Mouse (Mus musculus): Measurements from ENCODE around the gene Tekt1.
"Not testable (repeated sequence)": the region's sequence is repeated elsewhere in the genome, so short reads cannot be mapped to it uniquely, and the experiment has no call there.

The Tekt1 gene

DNA sequence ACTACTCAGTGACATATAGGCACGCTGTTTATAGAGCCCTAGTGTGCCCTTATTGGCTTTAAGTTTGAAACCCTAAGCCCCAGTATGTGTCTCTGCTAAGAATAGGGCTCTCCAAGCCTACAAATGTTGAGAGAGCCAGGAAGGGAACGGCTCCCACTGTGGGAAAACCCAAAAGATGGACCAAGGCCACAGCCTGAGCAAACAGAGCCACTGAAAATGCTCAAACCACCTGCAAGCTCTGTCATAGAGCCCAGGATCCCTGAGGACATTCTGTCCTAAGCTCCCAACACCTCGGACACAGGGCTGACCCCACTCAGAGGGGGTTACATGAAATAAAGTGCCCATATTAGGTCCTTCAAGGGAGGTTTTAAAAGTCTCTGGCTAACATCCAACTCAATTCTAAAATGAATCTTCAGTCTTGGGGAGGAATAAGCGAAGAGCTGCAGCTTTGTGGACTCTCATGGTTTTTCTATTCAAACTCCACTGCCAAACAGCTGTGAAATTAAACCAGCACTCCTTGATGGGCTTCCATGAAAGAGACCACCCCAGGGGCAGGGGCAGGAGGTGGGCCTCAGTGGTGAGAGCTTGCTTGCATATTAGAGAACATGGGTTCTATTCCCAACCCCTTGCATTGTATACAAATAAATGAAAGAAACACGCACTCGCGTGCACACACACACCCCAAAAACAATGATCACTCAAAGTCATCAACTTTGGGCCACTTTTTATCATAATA is 27.3 kb upstream of the Tekt1 start:
- no peak for DNase-seq

DNA sequence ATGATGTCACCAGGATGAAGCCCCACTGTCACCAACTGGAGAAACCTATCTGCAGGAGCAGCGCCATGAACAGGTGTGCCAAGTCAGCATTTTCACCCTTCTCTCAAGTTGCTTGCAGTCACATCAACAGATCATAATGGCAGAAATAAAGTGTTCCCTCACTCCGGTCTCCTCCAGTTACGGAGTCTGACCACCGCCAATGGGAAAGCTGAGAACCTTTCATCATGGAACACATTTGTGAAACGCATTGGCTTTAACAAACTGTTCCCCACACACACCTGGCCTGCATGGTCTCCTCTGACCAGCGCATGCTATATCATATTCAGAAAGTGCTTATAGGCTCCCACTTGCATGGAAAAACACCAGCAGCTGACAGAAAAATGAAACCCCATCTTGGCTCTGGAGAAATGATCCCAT is 25.9 kb upstream of the Tekt1 start:
- no peak for DNase-seq

DNA sequence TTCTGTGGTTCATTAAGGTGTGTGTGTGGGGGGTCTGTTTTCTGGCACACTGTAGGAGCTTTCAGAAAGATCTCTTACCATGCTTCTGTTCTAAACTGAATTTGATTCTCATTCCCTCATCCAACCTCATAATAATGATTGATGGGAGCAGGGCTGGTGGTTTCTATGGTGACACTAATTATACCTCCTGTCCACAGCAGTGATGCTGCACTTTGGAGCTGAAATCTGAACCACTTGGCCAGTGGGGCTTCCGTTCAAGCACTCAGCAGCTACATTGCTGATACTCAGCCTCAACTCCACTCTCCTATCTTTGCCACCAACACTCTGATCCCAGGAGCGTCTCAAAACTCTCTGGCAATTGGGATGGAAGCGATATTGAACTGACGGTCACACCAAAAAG is 17.1 kb upstream of the Tekt1 start:
- no peak for DNase-seq

DNA sequence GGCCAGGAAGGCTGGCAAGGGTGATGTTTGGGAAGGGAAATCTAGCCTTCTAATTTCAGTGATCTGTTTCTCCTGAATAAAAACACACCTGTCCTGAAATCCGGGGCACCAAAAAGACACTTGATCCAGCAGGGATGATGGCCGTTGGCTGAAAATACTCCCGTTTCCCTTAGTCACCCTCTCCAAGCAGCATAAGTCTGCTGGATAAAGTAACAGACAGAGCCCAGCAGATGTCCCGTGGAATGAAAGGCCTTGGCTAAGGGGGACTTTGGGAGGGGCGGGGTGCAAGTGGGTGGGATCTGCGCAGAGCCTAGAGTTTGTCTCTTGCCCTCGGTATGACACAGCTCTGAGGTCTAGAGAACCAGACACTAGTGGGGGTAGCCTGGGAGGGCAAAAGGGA is 16.0 kb upstream of the Tekt1 start:
- no peak for DNase-seq

DNA sequence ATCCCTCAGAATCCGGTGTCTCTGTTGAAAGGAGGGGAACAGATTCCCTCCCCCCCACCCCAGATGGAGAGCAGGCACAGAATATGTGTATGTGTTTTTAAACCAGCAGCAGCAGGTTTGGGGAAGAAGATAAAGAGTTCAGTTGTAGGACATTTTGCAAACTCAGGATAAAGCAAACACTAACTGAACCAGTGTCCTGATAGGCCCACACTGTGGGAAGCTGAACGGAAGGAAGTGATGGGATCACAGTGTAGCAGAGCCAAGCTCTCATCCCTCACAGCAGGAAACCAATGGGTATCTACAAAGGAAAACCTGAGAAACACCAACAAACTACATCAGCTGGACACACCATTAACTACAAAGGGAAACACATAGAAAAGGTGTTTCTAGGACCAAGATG is 14.3 kb upstream of the Tekt1 start:
- no peak for DNase-seq

DNA sequence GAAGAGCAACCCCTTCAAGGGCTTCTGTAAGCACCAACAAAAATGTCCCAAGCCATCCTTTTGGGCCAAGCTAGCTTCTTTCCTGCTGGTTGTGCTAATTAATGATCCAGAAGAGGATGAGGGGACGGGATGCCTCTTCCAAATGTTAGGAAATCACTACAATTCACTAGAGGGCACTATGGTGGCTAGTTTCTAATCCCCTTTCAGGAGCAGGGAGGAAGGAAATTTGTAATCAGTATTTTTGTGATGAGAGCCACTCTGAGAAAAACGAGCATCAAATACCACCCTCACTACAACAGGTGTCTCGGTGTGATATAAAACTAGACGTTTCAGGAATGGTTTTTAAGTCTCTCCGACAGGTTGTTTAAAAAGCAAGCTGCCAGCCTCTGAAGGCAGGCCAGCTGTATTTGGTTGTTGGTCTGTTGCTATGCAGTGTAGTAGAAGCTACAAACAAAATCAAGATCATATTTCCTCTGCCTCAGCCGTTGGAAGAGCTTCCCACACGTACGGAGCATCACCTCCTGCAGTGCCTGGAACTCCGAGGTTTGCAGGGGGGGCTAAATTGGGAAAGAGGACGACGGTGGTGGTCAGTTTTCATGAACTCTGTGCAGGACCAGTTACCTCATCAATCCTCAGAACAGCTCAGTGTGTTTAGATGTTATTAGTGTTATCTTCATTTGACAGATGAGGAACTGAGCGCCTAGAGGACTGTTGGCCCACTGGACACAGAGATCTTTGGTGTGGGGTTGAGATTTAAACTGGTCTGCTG is 7.8 kb upstream of the Tekt1 start:
- DNase-seq, result no peak

DNA sequence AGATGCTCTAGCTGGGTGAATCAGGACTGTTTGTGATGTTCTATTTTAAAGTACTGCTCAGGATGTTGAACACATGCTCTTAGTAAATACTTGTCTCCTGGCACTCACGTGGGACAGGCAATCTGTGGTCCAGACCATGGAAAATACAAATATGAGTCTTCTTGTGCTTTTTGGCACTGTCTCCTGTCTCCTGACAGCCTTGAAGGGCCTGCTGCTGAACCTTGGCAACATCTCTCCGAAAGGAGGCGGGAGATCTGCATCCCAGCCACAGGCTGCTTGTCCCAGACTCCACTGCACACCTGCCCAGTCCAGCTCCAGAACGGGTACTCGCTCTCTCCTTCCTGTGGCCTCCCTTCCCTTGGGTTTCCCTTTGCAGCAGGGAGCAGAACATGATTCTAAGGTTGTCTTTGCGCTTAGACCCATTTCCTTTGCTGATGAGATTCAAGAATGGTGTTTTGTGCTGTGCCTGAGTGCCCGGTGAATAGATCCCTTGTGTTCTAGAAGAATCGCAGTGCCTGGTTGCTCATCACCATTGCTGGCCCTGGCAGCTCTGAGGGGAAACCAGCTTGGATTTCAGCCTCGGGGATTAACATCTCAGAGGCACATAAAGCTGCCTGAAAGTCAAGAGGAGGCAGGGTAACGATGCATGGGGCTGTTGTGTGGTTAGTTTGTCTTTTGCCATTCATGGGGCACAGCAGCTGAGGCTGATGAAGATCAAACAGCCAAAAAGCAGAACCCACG is 5.9 kb upstream of the Tekt1 start:
- no peak for DNase-seq

DNA sequence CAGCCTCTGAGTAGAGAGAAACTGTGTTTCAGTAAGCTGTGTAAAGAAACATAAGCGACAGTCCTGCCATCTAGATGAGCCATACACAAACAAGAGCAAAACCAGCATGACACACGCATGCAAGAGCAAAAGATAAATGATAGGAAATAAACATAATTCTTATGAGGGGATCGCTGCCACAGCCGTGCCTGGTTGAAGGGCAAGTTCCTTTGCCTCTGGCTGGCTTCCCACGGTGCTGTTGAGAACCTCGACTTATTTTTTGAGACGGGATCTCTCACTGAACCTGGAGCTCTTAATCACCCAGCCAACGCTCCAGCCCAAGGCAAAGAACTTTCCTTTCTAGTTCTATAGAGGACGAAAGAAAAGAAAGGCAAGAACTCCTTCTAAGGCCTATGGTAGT is 3.9 kb upstream of the Tekt1 start:
- no peak for DNase-seq

DNA sequence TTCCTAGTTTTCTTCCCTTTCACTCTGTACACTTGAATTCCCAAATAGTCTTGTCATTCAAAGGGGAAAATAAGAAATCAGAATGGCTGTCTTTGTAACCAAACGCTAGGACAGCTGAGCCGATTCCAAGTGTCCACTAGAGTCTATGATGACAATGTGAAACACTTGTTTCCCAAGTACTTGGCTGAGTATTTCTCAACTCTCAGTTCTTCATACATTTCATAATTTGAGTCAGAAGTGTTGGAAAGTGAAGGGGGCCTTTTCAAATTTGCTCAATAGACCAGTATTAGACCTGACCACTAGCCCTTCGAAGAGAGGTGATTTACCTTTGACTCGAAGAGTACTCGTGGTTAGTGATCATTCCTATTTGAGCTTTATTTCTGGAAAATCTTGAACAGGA is 2.3 kb upstream of the Tekt1 start:
- DNase-seq, result no peak

DNA sequence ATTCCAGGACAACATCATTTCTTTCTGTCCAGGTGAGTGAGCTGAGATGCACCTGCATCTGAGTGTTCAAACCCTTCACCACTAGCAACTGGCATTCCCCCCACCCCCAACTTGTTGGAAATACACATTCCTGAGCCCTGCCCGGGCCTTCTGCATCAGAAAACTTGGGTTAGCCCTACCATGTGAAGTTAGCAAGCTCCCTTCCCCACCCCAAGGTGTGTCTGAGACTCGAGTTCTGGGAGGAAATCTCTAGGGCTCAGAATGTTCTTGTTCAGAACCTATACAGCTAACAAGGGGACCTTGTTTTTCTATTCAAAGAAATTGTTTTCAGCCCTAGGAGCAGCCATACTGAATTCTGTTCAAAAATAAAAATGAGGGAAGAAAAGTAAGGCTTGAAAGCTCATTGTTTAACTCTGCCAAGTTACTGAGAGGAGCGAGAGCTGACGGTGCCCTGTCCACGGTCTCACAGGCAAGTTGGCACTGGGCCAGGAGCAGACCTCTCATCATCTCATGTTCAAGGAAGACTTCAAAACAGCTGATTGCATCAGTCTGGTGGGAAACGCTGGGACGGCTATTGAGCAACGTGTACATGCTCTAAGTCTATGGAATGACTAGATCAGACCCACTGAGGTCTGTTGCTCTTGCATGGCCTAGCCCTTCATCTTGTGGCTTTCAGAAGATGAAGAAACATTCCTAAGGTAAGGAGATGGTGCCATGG is 1.4 kb upstream of the Tekt1 start:
- DNase-seq, result no peak

DNA sequence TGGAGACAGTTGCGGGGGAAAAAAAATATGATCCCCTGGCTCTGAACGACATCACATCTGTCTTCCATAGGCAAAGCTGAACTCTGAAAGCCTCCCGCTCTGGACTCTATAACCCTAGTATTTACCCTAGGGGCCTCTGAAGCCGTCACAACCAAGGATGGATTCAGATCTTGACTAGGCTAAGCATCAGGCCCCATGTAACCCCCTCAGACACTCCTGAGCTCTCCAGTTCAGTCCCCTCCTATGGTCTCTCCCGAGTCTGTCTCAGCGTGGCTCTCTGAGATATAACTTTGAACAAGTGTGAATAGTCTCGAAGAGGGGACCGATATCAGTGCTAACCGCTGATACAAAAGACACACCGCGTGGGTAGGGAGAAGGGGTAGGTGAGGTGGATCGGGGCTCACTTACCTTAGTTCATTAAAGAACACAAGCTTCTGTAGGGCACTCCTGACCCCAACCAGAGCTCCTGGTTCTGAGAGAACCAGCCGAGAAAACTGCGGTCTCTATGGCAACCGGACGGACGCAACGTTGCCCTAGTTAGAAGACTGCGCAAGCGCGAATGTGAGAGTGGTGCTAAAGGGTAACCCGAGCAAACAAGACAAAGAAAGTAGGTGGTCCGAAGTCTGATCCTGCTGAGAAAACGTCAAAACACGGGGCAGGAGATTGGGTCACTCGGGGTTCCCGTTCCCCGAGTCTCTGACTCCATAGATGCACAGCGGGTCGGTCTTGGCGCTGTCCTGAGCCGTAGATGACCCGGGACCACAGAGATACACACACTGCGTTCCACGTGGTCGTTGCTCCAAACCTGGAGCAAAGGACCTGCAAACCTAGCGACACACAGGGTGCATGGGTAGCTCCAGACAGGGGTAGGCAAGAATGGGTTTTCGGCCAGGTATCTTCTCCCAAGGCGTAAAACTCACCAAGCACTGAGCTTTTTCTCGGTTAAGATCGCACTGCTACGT is 576 bp downstream of the Tekt1 start:
- peak; percentile 62 for DNase-seq

DNA sequence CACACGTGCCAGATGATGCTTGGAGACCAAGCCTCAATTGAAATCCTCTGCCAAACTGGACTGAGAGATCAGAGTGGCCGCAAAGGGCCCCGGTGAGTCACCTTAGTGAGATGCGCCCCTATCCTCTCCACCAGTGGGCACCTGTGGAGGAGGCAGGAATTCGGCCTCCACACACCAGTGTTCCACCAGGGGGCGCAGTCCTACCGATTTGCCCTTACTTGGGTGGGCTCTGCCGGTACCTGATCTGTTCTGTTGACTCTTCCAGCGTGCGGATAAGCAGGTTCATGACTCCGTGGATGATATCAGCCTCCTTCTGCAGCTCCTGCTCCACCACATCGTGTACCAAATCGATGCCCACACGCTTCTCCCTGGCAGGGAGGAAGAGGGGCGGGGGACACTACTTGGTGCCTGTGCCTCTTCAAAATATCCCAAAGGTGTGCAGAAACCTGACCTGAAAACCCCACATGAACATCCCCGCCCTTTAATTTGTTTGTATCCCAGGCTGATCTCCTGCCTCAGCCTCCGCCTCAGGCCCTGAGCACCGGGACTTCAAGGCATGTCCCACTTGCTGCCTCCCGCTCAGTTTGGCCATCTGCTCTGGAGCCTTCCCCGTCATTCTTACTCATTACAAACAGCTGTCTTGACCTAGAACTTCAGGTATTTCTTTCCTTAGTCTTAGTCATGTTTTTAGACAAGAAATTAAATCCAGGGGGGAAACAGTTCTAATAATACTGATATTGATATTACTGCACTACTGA is 7.1 kb downstream of the Tekt1 start:
- peak; percentile 77 for DNase-seq

DNA sequence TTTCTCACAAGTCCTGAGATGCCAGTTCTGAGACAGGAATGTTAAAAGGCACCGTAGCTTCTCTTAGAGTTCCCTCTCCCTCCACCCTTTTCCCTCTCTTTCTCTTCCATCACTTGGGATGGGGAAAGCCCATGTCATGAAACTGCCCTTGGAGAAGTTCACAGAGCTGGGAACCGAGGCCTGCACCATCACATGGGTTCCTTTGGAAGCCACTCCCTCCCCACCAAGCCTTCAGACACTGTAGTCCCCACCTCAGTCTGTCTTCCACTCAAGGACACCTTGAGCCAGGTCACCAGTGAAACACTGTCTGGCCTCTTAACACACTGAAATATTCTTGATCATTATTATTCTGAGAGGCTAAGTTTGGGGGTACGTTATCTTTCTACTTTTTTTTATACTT is 9.1 kb downstream of the Tekt1 start:
- no peak for DNase-seq

DNA sequence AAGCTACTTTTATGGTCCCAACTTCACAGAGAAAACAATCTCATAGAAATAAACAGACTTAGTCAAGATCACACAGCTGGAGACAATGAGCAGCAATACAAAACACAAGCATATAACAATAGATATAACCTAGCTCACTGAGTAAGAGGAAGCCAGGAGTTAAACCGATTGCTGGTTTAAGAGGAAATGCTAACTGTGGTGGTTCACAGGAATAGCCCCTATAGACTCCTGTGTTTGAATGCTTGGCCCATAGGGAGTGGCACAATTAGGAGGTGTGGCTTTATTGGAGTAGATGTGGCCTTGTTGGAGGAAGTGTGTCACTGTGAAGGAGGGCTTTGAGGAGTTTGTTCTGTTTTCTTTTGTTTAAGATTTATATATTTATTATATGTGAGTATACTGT is 10.0 kb downstream of the Tekt1 start:
- DNase-seq, result no peak

DNA sequence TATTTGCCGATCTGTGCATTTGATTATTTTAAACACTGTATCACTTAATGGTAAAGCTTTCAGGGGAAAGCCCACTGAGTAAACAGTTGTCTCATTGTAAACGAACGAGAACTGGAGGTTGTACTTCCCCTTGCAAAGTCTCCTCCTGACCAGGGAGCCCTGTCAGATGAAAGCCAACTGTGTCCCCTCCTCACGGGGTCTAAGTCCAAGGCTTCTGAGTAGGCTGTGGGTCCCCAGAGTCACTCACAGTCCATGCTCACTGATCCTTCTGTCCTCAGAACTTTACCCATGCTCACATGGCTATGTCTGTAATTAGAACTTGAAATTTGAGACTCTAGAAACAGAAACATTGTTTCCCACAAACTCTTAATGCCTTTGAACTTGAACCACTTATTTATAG is 12.6 kb downstream of the Tekt1 start:
- DNase-seq, result no peak

DNA sequence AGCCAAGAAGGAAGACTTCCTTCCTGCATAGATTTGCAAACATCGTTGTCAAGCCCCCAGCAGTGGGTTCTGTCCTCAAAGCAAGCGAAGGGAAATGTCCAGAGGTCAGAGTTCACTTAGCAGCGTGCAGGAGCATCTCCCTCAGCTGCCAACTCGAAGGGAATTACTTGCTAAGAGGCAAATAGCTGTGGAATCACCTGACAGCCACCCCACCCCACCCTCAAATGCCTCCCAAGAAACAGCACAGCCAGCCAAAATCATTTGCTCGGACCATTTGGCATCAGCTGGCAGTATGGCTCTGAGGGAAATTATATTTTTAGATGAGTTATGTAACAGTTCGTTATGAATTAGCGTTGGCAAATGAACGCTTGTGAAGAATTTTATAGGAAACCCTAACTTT is 13.2 kb downstream of the Tekt1 start:
- no peak for DNase-seq

DNA sequence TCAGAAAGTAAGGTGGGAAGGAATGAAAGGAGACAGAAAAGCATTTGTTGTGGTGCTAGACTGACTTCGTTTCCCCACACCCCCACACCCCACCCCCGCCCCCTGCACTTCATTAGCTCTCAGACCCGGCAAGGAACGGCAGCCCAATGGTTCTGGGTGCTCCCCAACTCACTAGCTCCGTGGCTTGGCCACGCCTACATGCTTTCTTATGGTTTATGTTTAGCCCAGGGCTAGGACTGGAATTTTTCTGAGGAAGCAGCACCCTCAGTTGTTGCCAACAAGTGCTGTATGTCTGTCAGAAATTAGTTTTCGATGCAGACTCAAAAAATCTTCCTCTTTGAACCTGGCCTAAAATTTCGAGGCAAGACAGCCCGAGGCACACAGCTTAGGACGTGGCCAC is 13.7 kb downstream of the Tekt1 start:
- no peak for DNase-seq

DNA sequence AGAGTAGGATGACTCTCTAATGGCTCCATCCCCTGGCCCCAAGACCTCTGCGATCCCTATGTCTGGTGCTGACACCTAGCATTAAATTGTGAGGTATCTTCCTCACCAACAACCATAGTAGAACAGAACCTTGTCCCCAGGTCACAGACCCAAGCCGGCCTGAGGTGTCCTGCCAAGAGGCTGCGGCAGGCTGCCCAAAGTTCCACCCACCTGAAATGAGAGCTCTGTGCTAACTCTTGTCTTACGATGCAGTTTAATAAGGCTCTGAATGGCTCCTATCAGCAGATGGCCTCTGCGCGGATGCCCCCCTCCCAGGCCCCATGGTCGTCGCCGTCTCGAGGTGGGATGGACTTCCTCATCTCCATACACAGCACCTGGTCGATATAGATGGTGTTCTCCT is 17.8 kb downstream of the Tekt1 start:
- no peak for DNase-seq

DNA sequence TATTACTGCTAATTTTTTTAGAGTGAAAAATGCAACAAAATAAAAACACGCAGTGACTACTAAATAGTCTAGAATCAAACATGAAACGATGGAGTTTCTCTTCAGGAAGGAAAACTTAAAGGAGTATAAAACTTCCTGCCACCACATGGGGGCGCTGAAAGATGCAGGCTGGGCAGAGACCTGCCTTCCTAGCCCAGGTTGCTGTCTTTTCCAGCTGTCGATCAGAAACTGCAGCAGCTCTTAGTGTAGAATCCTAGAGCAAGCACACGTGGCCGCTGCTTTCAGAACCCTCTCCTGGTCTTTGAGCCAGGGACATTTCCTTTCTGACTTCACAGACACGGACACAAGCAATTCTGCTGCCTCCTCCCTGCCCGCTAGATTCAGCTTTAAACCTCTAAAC is 18.3 kb downstream of the Tekt1 start:
- peak; percentile 58 for DNase-seq

DNA sequence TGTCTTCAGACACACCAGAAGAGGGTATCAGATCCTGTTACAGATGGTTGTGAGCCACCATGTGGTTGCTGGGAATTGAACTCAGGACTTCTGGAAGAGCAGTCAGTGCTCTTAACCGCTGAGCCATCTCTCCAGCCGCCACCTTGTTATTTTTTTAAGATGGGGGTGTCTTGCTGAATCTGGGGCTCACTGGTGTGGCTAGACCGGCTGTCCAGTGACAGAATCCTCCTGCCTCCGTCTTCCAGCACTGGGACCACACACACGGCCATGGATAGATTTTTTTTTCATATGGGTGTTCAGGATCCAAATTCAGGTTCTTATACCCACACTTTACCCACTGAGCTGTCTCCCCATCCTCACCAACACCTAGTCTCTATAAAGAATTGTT is 19.0 kb downstream of the Tekt1 start:
- not testable (repeated sequence) for DNase-seq

DNA sequence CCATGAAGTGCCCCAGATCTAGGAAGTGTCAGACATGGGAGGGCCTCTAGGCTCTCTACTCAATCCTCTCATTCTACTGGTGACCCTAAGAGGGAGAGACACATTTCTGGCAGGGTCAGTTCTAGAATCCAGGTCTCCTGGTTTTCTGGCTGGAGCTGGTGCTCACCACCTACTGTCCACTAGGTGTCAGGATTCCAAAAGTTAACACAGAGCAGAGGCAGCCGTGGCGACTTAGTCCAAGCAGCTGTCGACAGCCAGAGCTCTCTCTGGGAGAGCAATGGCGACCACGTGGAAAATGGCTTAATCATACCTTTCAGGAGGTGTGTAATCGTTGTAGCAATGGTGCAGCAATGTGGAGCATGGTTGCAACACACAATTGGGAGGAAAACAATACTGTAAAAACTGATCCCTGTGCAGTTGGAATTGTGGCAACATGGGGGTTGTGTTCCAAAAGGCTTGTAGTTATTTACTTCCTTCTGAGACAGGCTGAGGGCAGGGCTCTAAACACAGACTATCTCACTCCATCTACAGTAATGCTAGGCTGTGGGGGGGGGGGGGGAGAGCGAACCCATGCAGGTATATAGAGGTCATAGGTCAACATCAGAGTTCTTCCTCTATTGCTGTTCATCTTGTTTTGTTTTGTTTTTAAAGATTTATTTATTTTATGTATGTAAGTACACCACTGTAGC is 19.5 kb downstream of the Tekt1 start:
- peak; percentile 27 for DNase-seq
